Mouse (Mus musculus): ENCODE results near the gene Npdc1. TPM values are rescaled to one million over a fixed set of nuclear protein-coding genes. Genes with fewer than 3 reads are reported as not detected.

Gene Npdc1
- polyA plus RNA-seq, 1 experiment, result 107 TPM

DNA sequence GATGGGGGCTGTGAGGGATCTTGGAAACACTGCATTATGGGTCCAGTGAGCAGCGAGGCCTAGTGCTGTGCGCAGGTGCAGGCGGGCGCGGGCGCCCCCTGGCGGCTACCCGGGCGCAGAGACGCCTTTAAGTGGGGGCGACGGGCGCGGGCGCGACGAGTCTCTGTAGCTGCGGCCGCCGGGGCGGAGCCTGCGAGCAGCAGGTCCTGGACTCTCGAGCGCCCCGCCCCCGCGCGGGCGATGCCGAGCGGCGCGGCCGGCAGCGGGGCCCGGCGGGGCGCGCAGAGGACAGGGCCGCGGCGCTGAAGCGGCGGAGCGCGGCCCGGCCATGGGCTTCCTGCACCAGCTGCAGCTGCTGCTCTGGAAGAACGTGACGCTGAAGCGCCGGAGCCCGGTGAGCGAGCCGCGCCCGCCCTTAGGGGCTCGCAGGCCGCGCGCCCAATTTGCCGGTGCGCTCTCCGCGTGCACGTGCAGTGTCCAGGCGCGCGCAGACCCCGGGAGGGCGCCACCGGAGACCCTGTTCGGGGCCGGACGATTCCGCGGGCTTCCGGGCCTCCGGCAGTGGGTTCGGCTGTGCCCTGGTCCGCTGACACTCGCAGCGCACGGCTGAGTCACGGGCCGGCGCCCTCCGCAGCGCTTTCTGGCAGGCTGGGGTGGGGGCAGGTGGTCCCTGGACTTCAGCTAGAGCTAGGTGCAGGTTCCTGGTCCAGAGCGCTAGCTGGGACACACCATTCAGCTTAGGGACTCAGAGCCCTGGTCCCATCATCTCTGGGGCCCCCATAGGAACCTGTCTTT, 29.5 kb downstream of the Npdc1 start, which contains the start of gene Abca2:
Gene Abca2, plus strand, starts transcription at position 262 of the 795 bp plus-strand sequence.
- H3K4me3 ChIP-seq (ENCODE audit: insufficient read depth, low read length), result peak within 1 kb of the TSS; percentile 48
- TF ChIP-seq CTCF (IDR thresholded peaks at IDR 0.05; ENCODE audit: borderline replicate concordance, insufficient read depth, low read length) (peak; percentile 76), POLR2A (IDR thresholded peaks at IDR 0.05; ENCODE audit: low read depth, low read length) (peak; percentile 27; the same call in 1 of the 2 replicates)
- no peaks in the 10 kb centered on the region for H3K4me1 ChIP-seq (ENCODE audit: control insufficient read depth, insufficient read depth, low read length)
- no peak within 1 kb of the TSS for H3K27ac ChIP-seq (ENCODE audit: insufficient read depth, low read length)

DNA sequence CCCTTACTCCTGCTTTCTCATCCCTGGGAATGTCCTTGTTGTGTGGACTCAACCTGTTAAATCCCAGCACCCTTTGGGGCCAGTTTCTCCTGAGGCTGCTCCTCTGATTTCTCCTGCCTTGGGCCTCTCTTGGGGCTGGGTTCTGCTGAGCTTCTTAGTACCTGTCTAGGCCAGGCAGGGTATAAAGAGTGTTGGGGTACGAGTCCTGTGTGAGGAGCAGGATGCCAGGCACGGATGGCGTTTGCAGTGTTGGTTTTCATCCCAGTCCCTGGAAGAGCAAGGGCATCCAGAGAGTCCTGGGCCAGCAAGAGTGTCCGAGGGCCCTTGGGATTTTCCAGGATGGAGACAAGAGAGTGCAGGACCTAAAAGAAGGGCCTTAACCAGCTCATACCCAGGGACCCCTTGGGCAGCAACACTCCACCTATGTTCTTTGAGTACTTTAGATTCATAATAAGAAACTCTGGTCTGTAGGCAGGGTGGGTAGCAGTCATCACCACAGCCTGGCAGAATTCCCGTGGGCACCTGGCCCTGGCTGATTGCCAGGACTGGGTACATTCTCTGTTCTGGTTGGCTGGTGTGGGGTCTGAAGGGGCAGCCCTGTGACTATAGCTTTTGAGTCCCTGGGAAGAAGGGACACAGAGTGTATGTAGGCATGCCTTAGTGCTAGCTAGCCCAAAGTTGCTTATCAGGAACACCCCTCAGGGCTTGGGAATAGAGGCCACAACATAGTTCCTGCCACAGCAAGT, 30.5 kb downstream of the Npdc1 start:
- Histone ChIP-seq H3K4me3 (ENCODE audit: insufficient read depth, low read length) (peak overlapping the region; percentile 48; the same call in 1 of the 2 replicates), H3K4me1 (ENCODE audit: control insufficient read depth, insufficient read depth, low read length) (no peaks in the 10 kb centered on the region), H3K27ac (ENCODE audit: insufficient read depth, low read length) (no peak overlapping the region)
- TF ChIP-seq CTCF (IDR thresholded peaks at IDR 0.05; ENCODE audit: borderline replicate concordance, insufficient read depth, low read length), result no peak

DNA sequence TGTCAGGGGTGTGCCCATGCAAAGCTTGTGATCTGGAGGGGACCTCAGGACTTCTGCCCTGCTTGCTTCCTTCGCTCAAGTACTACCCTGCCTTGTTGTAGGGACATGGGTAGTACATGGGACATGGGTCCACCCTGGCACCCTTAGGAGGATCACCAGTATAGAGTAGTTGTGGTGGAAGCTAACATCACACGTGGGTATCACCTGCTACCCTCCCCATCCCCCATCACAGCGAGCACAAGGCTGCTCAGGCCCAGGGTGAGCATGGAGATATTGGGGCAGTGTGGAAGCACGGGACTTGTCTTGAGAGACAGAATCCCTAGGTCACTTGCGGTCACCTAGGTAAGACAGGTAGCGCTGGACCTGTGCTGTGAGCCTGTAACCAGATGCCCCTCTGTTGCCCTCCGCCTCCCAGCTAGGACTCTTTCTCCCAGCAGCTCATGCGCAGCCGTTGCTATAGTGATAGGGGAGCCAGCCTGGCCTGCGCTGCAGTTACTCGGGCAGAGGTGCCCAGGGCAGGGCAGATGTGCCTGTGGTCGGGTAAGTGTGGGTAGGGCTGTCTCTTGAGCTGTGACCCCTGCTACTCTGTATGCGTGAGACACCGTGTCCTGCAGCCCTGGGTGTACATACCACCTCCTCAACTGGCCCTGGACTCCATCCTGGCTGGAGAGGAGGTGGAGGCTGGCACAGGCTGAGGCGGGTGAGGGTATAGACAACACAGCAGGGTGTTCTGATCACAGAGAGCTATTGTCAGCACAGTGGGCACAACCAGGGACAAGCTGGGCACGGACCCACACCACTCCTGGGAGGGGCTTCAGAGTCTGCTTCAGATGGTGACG, 31.5 kb downstream of the Npdc1 start:
- TF ChIP-seq CTCF (IDR thresholded peaks at IDR 0.05; ENCODE audit: borderline replicate concordance, insufficient read depth, low read length) (no peak), POLR2A (IDR thresholded peaks at IDR 0.05; ENCODE audit: low read depth, low read length) (no peak)
- H3K4me1 ChIP-seq (ENCODE audit: control insufficient read depth, insufficient read depth, low read length), result no peaks in the 10 kb centered on the region
- no peak overlapping the region for H3K27ac ChIP-seq (ENCODE audit: insufficient read depth, low read length)
- no peak overlapping the region for H3K4me3 ChIP-seq (ENCODE audit: insufficient read depth, low read length)

DNA sequence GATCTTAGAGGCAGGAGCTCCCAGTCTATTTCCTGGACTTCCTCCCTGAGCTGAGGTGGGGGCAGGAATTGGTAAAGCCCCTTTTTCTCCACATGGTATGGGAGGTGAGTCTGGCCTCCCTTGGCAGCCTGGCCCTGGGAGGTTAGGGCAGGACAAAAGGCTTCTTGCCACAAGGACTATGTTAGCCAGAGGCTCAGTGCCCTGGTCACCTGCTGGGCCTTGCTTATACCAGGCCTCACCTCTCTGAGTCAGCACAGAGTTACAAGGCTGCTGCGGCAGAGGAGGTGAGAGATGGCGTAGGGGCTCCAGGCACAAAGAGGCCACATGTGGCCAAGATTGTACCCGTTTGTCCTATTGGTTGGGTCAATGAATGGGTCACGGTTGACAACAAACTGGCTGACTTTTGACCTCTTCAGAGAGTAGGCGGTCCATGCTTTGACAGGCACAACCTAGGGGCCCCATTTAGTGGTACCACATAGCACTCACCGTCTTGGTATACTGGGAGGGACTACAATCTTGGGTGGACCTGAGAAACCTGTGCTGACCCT, 32.2 kb downstream of the Npdc1 start:
- TF ChIP-seq POLR2A (IDR thresholded peaks at IDR 0.05; ENCODE audit: low read depth, low read length), result no peak
- no peak for TF ChIP-seq CTCF (IDR thresholded peaks at IDR 0.05; ENCODE audit: borderline replicate concordance, insufficient read depth, low read length)
- H3K27ac ChIP-seq (ENCODE audit: insufficient read depth, low read length), result no peak overlapping the region
- H3K4me3 ChIP-seq (ENCODE audit: insufficient read depth, low read length), result no peak overlapping the region
- H3K4me1 ChIP-seq (ENCODE audit: control insufficient read depth, insufficient read depth, low read length), result no peaks in the 10 kb centered on the region

DNA sequence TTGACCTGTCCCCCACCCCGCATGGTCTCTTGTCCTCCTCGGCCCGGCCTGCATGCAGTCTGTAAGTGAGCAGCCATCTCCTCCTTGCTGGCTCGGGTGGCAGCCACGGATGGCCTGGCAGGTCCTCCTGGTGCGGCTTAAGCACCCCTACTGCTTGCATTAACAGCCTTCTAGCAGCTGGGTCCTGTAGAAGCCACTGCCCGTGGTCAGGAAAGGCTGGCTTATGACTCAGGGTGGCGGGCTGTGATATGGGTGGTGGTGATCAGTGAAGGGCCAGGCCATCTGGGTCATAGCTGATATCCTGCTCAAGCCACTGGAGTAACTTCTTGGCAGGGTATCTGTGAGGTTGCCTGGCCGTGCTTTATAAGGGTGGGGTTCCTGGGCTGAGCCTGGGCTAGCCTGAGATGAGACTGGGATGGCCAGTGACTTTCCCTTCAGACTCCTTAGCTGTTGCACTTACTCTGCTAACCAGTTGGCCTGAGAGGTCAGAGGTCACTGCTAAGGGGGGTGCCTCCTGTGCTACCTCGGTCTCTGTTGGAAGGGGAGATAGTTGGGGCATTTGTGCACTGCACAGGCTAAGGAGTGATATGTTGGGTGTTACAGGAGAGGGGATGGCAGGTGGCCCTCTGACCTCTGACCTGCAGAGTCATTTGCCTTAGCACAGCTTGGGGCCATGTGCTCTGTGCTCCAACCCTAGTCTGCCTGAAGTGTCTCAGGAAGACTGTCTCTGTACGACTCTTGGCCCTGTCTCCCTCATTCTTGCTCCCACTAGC, 33.4 kb downstream of the Npdc1 start:
- no peak overlapping the region for H3K27ac ChIP-seq (ENCODE audit: insufficient read depth, low read length)
- no peak overlapping the region for H3K4me3 ChIP-seq (ENCODE audit: insufficient read depth, low read length)
- no peaks in the 10 kb centered on the region for H3K4me1 ChIP-seq (ENCODE audit: control insufficient read depth, insufficient read depth, low read length)
- no peak for TF ChIP-seq CTCF (IDR thresholded peaks at IDR 0.05; ENCODE audit: borderline replicate concordance, insufficient read depth, low read length)
- TF ChIP-seq POLR2A (IDR thresholded peaks at IDR 0.05; ENCODE audit: low read depth, low read length), result no peak

- TF ChIP-seq POLR2A (IDR thresholded peaks at IDR 0.05; ENCODE audit: low read depth, low read length) (no peak), CTCF (IDR thresholded peaks at IDR 0.05; ENCODE audit: borderline replicate concordance, insufficient read depth, low read length) (no peak)
- H3K27ac ChIP-seq (ENCODE audit: insufficient read depth, low read length), result no peak overlapping the region
- H3K4me1 ChIP-seq (ENCODE audit: control insufficient read depth, insufficient read depth, low read length), result no peaks in the 10 kb centered on the region
- no peak overlapping the region for H3K4me3 ChIP-seq (ENCODE audit: insufficient read depth, low read length)
Observed at GRCm38 (mm10) chr2:25433101-25433500, 34.0 kb downstream of the Npdc1 start.

- no peaks in the 10 kb centered on the region for H3K4me1 ChIP-seq (ENCODE audit: control insufficient read depth, insufficient read depth, low read length)
- H3K4me3 ChIP-seq (ENCODE audit: insufficient read depth, low read length), result no peak overlapping the region
- no peak overlapping the region for H3K27ac ChIP-seq (ENCODE audit: insufficient read depth, low read length)
- no peak for TF ChIP-seq CTCF (IDR thresholded peaks at IDR 0.05; ENCODE audit: borderline replicate concordance, insufficient read depth, low read length)
- no peak for TF ChIP-seq POLR2A (IDR thresholded peaks at IDR 0.05; ENCODE audit: low read depth, low read length)
Observed at GRCm38 (mm10) chr2:25434292-25434691, 35.1 kb downstream of the Npdc1 start.

DNA sequence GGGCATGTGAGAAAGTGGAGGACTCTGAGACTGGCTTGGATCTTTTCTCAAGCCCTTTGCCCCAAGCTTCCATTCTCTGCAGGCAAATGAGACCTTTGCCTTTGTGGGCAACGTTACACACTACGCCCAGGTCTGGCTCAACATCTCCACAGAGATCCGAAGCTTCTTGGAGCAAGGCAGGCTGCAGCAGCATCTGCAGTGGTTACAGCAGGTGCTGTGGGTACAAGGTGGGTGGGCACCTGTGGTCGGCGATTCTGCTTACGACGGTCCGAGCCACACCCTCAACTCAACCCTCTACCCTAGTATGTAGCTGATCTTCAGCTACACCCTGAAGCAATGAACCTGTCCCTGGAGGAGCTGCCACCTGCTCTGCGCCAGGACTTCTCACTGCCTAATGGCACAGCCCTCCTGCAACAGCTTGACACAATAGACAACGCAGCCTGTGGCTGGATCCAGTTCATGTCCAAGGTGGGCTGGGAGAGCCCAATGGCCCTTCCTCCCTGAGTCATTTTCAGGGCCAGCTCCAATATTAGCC, 37.2 kb downstream of the Npdc1 start:
- no peaks in the 10 kb centered on the region for H3K4me1 ChIP-seq (ENCODE audit: control insufficient read depth, insufficient read depth, low read length)
- H3K4me3 ChIP-seq (ENCODE audit: insufficient read depth, low read length), result no peak overlapping the region
- TF ChIP-seq POLR2A (IDR thresholded peaks at IDR 0.05; ENCODE audit: low read depth, low read length) (no peak), CTCF (IDR thresholded peaks at IDR 0.05; ENCODE audit: borderline replicate concordance, insufficient read depth, low read length) (no peak)
- H3K27ac ChIP-seq (ENCODE audit: insufficient read depth, low read length), result no peak overlapping the region

Measured in embryonic fibroblast, embryonic 13.5 days (primary cell).